Mouse (Mus musculus) urinary bladder, postnatal 14 days (tissue): ENCODE measurements around the gene Nktr.

Source experiments
- DNase-seq: peaks from one replicate; pipeline ENCODE4 v3.0.0; 2021; ENCODE audit warnings: low spot score

Gene Nktr

GRCm38 (mm10) chr9:121761787-121762186, 42.8 kb downstream of the Nktr start:
- no peak for DNase-seq

- no peak for DNase-seq
Measured at GRCm38 (mm10) chr9:121762248-121762647, 43.3 kb downstream of the Nktr start.

GRCm38 (mm10) chr9:121762761-121763160, 43.8 kb downstream of the Nktr start:
- DNase-seq: no peak

- DNase-seq: no peak
Measured at GRCm38 (mm10) chr9:121763716-121764115, 44.7 kb downstream of the Nktr start.

- no peak for DNase-seq
Measured at GRCm38 (mm10) chr9:121765166-121765855, 46.3 kb downstream of the Nktr start.

GRCm38 (mm10) chr9:121772412-121772811, 53.4 kb downstream of the Nktr start:
- no peak for DNase-seq

- no peak for DNase-seq
Measured at GRCm38 (mm10) chr9:121775951-121776350, 57.0 kb downstream of the Nktr start.

GRCm38 (mm10) chr9:121776511-121776910, 57.5 kb downstream of the Nktr start:
- no peak for DNase-seq

- DNase-seq: no peak
Measured at GRCm38 (mm10) chr9:121777484-121778065, 58.6 kb downstream of the Nktr start, which contains the start of gene Klhl40. Gene Klhl40 (plus strand): TSS chr9:121777607.

- no peak for DNase-seq
Measured at GRCm38 (mm10) chr9:121778066-121778624, 59.2 kb downstream of the Nktr start.

GRCm38 (mm10) chr9:121784801-121785200, 65.8 kb downstream of the Nktr start:
- DNase-seq: no peak

- DNase-seq: no peak
Measured at GRCm38 (mm10) chr9:121785261-121785660, 66.3 kb downstream of the Nktr start.

- DNase-seq: no peak
Measured at GRCm38 (mm10) chr9:121786359-121786758, 67.4 kb downstream of the Nktr start.

GRCm38 (mm10) chr9:121791206-121791605, 72.2 kb downstream of the Nktr start:
- peak; percentile 72 for DNase-seq

GRCm38 (mm10) chr9:121791757-121792521, 73.0 kb downstream of the Nktr start, which contains the start of gene Hhatl:
Gene Hhatl (minus strand): TSS chr9:121792507.
- DNase-seq: no peak

GRCm38 (mm10) chr9:121794972-121795539, 76.1 kb downstream of the Nktr start:
- no peak for DNase-seq

GRCm38 (mm10) chr9:121797722-121798121, 78.8 kb downstream of the Nktr start:
- peak; percentile 53 for DNase-seq

- no peak for DNase-seq
Measured at GRCm38 (mm10) chr9:121798887-121799520, 80.0 kb downstream of the Nktr start.

- DNase-seq: no peak
Measured at GRCm38 (mm10) chr9:121802747-121803146, 83.8 kb downstream of the Nktr start.
